Mouse (Mus musculus) left cerebral cortex, adult 11 months (tissue): ENCODE results near the gene Knop1.

Experiments
- DNase-seq: peaks from one replicate; pipeline ENCODE4 v3.0.0; 2022; ENCODE audit warnings: low spot score

The Knop1 gene

GRCm38 (mm10) chr7:118848796-118849195 lies 7.3 kb downstream of the Knop1 start:
- no peak for DNase-seq

- DNase-seq = no peak
Measured at GRCm38 (mm10) chr7:118846329-118846728, 9.7 kb downstream of the Knop1 start.

GRCm38 (mm10) chr7:118845141-118845540 lies 10.9 kb downstream of the Knop1 start:
- DNase-seq = no peak

- DNase-seq = no peak
Measured at GRCm38 (mm10) chr7:118842938-118843337, 13.1 kb downstream of the Knop1 start.

GRCm38 (mm10) chr7:118841796-118842195 lies 14.3 kb downstream of the Knop1 start:
- DNase-seq = no peak

DNA sequence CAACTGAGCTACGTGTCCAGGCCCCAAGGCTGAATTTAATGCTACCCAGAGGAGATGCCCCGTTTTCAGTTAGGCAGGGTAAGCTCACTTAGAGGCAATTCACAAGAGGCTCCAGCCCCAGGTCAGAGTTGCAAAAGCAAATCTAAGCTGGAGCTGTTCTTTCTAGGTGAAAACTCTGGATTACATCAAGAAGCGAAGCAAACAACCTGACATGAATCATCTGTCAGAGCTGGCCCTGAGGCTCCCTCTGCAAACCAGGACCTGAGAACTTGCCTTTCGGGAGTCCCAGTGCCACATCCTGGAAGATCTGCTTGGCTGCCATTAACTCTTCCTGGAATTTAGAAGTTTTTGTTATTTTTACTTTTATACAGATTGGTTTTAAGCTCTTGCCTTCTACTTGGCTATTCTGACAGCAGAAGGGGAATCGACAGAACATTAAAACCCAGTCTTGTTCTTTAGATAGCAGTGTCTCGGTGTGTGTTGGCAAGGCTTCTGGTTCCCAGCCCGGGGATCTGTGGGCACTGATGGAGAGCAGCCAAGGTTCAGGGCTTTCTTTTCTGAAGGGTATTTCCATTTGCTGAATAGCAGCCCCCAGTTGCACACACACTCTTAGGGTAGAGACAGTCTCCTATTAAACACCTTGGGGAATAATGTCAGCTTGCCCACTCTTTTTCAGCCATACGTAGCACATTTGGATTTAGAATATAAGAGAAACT lies 14.9 kb downstream of the Knop1 start:
- DNase-seq = no peak

- no peak for DNase-seq
Measured at GRCm38 (mm10) chr7:118837901-118838300, 18.2 kb downstream of the Knop1 start.

GRCm38 (mm10) chr7:118827975-118828416 lies 28.1 kb downstream of the Knop1 start:
- no peak for DNase-seq

DNA sequence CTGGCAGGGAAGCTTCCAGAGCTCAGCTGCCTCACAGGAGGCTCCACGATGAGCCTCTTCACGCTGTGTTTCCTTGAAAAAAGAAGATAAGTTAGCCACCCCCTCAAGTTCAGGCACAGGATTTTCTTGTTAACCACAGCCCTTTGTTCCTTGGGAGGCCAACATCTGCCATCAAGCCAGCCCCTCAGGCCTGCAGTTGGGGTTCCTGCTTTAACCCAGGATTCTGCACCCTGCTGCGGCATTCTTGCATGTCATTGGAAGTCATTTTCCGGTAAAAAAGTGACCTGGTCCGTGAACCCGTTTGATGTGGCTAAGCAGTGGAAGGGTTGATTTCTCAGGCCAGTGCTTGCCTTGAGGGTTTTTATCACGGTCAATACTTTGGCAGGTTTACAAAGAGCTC lies 31.6 kb downstream of the Knop1 start:
- no peak for DNase-seq

- DNase-seq = no peak
Measured at GRCm38 (mm10) chr7:118821887-118822556, 34.0 kb downstream of the Knop1 start.

DNA sequence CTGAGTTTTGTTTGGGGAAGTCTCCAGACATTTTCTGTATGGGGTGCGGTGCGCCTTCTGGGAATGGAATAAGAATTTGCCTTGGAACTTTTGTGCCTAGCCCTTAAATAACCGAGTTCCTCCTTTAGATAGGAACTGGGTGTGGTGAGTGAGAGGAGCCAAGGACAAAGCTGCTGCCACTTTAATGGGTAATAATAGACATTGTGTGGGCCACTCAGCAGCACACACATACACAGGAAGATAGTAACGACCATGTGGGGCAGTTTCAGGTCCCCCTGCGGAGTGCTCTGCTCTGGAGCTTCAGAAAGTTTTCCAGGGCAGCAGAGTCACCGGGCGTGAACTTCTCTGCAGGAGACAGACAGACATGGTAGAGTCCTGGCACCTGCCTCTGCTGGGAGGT lies 34.7 kb downstream of the Knop1 start:
- DNase-seq = no peak

- DNase-seq = no peak
Measured at GRCm38 (mm10) chr7:118819666-118820065, 36.4 kb downstream of the Knop1 start.

DNA sequence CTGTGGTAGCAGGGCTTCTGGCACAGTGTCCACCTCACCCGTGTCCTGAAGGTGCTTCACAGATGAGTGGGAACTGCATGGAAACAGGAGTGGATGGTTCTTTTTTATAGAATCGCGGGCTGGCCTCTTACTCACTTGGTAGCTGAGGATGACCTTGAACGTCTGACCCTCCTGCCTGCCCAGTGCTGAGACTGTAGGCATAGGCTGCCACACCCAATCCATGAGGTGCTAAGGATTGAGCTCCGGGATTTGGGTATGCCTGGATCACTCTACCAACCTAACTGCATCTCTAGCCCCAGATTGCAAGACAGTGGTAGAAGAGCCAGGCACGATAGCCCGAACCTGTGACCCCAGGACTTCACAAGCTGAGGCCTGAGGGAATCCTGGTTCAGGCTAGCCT lies 38.3 kb downstream of the Knop1 start:
- no peak for DNase-seq

DNA sequence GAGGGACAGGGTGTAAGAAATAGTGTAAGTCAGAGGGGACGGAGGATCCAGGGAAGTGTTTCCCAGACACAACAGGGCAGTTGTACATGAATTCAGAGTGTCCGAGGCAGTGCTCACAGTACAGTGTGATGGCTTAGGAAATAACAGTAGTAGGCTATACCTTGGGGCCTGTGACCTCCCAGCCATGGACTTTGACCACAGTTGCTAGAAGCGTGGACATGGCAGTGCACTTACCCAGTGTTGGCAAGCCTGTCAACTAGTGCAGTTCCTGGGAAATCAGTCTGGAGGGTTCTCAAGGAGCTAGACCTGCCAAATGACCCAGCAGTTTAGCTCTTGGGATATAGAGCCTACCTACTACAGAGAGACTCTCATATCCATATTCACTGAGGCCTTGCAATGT lies 39.8 kb downstream of the Knop1 start:
- DNase-seq = no peak

DNA sequence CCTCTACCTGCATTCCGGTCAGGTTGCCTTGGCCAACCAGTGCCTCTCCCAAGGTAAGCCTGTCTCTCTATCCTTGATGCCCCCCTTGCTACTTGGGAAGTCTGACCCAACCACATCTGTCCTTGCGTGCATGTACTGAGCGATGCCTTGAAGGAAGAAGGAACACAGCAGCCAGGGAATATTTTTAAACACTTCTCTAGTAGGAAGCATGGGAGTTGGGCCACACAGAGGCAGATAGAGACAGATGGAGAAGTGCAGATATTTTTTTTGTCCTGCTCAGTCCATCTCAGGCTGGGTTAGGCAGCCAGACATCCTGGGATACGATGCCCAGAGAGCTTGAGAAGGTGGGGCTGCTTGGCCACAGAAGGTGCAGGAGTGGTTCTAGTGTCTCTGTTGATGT lies 42.5 kb downstream of the Knop1 start:
- DNase-seq = no peak

GRCm38 (mm10) chr7:118811407-118812106 lies 44.5 kb downstream of the Knop1 start:
- DNase-seq = no peak

DNA sequence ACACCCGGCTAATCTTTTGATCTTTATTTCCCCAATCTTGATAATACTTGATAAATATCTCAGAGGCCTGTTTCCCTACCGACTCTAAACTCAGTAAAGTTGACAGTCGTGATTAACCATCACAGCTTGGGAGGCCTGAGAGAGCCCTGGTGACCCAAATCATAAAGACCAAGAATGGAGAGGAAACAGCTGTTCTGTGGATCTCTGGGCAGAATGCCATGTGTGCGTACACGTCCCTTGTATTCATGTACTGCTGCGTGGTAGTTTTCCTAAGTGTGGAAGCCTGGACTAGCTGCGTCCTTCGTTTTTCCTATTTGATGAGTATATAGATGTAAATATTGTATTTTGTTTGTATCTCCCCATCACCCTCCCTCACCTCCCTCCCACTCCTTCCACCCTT lies 48.2 kb downstream of the Knop1 start:
- DNase-seq = no peak

DNA sequence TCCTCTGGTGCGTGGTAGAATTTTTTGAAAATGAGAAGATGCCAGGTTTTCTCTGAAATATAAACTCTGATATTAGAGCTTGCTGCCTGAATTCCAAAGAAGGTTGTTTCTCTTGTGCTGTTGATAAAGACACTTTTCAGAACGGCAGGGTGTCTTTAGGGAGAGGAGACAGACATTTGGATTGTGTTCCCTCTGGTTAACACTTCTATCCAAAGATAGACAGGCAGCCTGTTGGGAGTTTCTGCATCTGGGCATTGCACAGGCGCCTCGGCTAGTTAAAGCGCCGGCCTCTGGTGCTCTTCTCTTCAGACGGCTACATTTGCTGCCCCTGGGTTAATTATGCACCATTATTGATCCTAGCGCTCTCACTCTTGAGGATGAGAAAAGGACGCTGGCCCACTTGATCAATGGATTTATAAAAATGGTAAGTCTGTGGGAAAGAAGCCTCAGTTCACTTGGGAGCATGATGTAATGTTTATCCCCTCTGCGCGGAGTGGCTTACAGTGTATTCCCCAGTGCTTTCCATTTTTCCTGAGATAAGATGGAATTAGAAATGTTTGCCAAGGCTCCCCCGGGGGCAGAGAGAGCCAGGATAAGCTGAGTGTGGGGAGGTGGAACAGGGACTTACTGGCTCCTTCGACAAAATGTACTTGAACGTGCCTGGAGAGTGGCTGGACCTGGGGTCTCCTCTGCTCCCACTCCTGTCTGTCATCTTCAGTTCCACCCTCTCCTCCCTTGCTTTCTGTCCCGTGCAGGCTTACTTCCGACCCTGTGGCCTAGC lies 49.2 kb downstream of the Knop1 start:
- DNase-seq = no peak

GRCm38 (mm10) chr7:118803425-118803824 lies 52.6 kb downstream of the Knop1 start:
- no peak for DNase-seq

DNA sequence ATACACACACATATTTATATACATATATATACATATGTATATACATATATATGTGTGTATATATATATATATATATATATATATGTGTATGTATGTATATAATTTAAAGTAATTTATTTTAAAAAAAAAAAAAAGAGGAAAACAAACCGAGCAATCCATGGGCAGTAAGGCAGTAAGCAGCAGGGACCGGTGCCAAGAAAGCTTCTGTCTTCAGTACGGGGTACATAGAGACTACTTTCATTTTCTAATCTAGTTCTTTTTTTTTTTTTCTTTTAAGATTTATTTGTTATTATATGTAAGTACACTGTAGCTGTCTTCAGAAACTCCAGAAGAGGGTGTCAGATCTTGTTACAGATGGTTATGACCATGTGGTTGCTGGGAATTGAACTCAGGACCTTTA lies 54.3 kb downstream of the Knop1 start:
- DNase-seq = no peak

DNA sequence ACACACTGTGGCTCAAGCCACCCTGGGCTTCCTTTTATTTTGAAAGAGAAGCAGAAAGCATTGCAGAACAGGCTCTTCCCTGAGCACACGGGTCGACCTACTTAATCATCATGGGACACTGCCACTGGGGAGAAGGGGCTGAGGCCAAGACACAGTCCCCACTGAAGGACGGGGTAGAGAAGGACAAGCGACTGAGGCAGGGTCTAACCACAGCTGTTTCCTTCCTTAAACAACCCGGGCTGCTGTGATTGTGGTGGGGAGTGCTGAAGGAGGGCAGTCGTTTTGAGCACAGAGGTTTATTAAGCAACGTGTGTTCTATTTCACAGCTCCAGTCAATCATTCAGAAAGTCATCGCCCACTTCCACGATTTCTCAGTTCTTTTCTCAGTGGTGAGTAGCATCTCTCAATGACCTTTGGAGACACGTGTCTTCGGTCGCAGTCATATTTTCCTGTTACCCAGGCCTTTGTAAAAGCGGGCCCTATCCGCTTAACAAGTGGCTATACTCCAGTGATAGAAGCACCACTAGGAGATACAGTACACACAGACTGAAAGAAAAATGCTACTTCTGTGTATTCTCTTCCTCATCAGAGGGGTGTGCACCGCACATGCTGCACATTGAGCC lies 55.8 kb downstream of the Knop1 start:
- DNase-seq = no peak

- DNase-seq = no peak
Measured at GRCm38 (mm10) chr7:118798105-118798570, 57.9 kb downstream of the Knop1 start.
